Mouse (Mus musculus) ovary, postnatal 14 days (tissue): ENCODE measurements around the gene Marcksl1.

Experiments used
- DNase-seq: peaks from one replicate; pipeline ENCODE4 v3.0.0; 2022; ENCODE audit warnings: low spot score

Gene Marcksl1

GRCm38 (mm10) chr4:129557256-129557808, 44.0 kb downstream of the Marcksl1 start:
- no peak for DNase-seq

- DNase-seq: no peak
Measured at GRCm38 (mm10) chr4:129558321-129558955, 45.1 kb downstream of the Marcksl1 start.

- DNase-seq: no peak
Measured at GRCm38 (mm10) chr4:129561184-129561583, 47.8 kb downstream of the Marcksl1 start.

GRCm38 (mm10) chr4:129563718-129564117, 50.3 kb downstream of the Marcksl1 start:
- DNase-seq: no peak

GRCm38 (mm10) chr4:129565139-129565538, 51.8 kb downstream of the Marcksl1 start:
- DNase-seq: no peak
